Mouse (Mus musculus) gonadal fat pad, adult 2 months (tissue): Measurements from ENCODE around the gene Rundc3a. TPM values are rescaled to one million over a fixed set of nuclear protein-coding genes. Genes with fewer than 3 reads are reported as not detected.

ENCODE experiments used
- DNase-seq: peaks from one replicate; pipeline ENCODE4 v3.0.0-alpha.2; 2012; ENCODE audit warnings: low read depth
- polyA plus RNA-seq: library from polyadenylated mRNA; depleted of rRNA; stranded (reverse); fragments of >200 nt; gene quantifications from 2 replicates; pipeline ENCODE4 v1.2.3, GENCODE M21; 2012; rRNA removed

The Rundc3a gene
- polyA plus RNA-seq, 1 experiment = 0.95 TPM

GRCm38 (mm10) chr11:102448327-102448726 lies 55.1 kb downstream of the Rundc3a start:
- DNase-seq = no peak

- DNase-seq = no peak
Measured at GRCm38 (mm10) chr11:102449043-102450008, 56.1 kb downstream of the Rundc3a start.

Other genes starting within 250 kb of the Rundc3a start
- 1.3 and 2.4 TPM in 2 replicates for gene Nags, start 247.9 kb upstream of the Rundc3a start, polyA plus RNA-seq
- 19.6 and 21.1 TPM in 2 replicates for gene Tmem101, start 237.0 kb upstream of the Rundc3a start, polyA plus RNA-seq
- gene Lsm12, start 208.1 kb upstream of the Rundc3a start, polyA plus RNA-seq = 30.7 and 35.3 TPM in 2 replicates
- 130 and 136 TPM in 2 replicates for gene G6pc3, start 203.8 kb upstream of the Rundc3a start, polyA plus RNA-seq
- gene Hdac5, start 163.2 kb upstream of the Rundc3a start, polyA plus RNA-seq = 75.4 and 75.5 TPM in 2 replicates
- gene BC030867, start 144.5 kb upstream of the Rundc3a start, polyA plus RNA-seq = 1.0 and 1.1 TPM in 2 replicates
- gene Asb16, start 124.7 kb upstream of the Rundc3a start, polyA plus RNA-seq = 0.88 and 1.5 TPM in 2 replicates
- gene Tmub2, start 108.5 kb upstream of the Rundc3a start, polyA plus RNA-seq = 58.8 and 66.7 TPM in 2 replicates
- 32.9 and 33.9 TPM in 2 replicates for gene Atxn7l3, start 96.8 kb upstream of the Rundc3a start, polyA plus RNA-seq
- gene Ubtf, start 73.7 kb upstream of the Rundc3a start, polyA plus RNA-seq = 27.5 and 36.5 TPM in 2 replicates
- 0.35 and 0.36 TPM in 2 replicates for gene Slc4a1, start 27.2 kb upstream of the Rundc3a start, polyA plus RNA-seq
- gene Slc25a39, start 14.5 kb downstream of the Rundc3a start, polyA plus RNA-seq = 297 and 389 TPM in 2 replicates
- 205 and 301 TPM in 2 replicates for gene Grn, start 36.9 kb downstream of the Rundc3a start, polyA plus RNA-seq
- 35.5 and 51.3 TPM in 2 replicates for gene Fam171a2, start 54.3 kb downstream of the Rundc3a start, polyA plus RNA-seq
- 18.0 and 20.6 TPM in 2 replicates for gene Itga2b, start 76.7 kb downstream of the Rundc3a start, polyA plus RNA-seq
- 12.6 and 13.3 TPM in 2 replicates for gene Gpatch8, start 163.0 kb downstream of the Rundc3a start, polyA plus RNA-seq
- 2.4 and 2.8 TPM in 2 replicates for gene Gm11627, start 186.1 kb downstream of the Rundc3a start, polyA plus RNA-seq
- 17.3 and 18.7 TPM in 2 replicates for gene Fzd2, start 211.0 kb downstream of the Rundc3a start, polyA plus RNA-seq